Mouse (Mus musculus): Measurements from ENCODE around the gene Macrod2. TPM values are rescaled to one million over a fixed set of nuclear protein-coding genes. Genes with fewer than 3 reads are reported as not detected.

Macrod2 gene
- polyA plus RNA-seq, 1 experiment from 2014 or later, result 31.9 TPM

DNA sequence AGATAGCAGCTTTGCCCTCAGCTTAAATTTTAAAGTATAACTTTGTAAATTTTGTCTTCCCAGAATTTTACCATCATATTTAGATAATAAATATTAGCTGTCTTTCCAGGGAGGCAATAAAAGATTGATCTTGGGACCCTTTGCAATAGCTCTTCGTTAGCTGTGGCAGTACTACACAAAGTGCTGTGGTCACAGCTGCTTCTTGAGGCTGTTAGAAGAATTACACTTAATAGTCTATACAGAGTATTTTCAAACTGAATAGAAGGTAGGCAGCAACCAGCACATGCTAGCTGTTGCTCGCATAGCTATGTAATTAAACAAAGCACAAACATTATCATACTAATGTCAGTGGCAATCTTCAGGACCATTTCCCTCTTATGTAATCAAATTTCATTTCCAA is 1856.4 kb downstream of the Macrod2 start:
- Histone ChIP-seq H3K4me2 (replicated peaks; ENCODE audit: low read depth) (no peak overlapping the region), H3K27me3 (ENCODE audit: control insufficient read depth, insufficient read depth, low read length) (no peaks in the 10 kb centered on the region), H3K4me3 (ENCODE audit: low read depth, low read length) (no peak overlapping the region), H3K36me3 (ENCODE audit: control insufficient read depth, insufficient read depth, low read length) (no peaks in the 10 kb centered on the region), H3K9me3 (ENCODE audit: control insufficient read depth, low read length) (no peaks in the 10 kb centered on the region), H3K4me1 (replicated peaks; ENCODE audit: control insufficient read depth, insufficient read depth) (no peaks in the 10 kb centered on the region), H3K9ac (ENCODE audit: low read length) (no peak overlapping the region), H3K27ac (replicated peaks) (no peak overlapping the region)
- no peak for DNase-seq (ENCODE audit: low spot score)
- 74% methylated on average over 2 of the region's 2 CpGs for WGBS
- ATAC-seq (ENCODE audit: low FRiP score, low TSS enrichment), result no peak
- no peak for TF ChIP-seq EP300 (optimal IDR thresholded peaks at IDR 0.05)
- TF ChIP-seq CTCF (IDR thresholded peaks at IDR 0.05; ENCODE audit: low read depth), result peak; percentile 40; the same call in 1 of the 2 replicates

DNA sequence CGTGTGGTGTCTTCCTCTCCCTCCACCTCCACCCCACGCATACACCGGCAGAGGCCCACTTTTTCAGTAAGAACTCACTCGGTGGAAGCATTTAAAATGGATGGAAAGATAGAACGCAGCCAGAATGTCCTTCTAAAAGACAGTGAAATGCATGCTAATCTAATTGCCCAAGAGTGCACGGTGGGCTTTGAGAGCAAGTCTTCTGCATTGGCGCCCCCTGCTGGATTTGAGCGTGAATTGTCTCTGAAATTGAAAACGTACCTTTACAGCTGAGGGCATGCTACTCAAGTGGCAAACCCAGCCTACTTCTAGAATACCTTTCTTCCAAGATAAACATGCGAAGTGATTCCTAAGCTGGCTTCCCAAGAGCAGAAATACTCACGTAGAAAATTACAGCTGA is 1858.8 kb downstream of the Macrod2 start:
- no peak for ATAC-seq (ENCODE audit: low FRiP score, low TSS enrichment)
- peak; percentile 93 for TF ChIP-seq CTCF (IDR thresholded peaks at IDR 0.05; ENCODE audit: low read depth)
- no peak for TF ChIP-seq EP300 (optimal IDR thresholded peaks at IDR 0.05)
- no peak overlapping the region for H3K4me2 ChIP-seq (replicated peaks; ENCODE audit: low read depth)
- H3K9me3 ChIP-seq (ENCODE audit: control insufficient read depth, low read length), result no peaks in the 10 kb centered on the region
- no peak overlapping the region for H3K27ac ChIP-seq (replicated peaks)
- 14% methylated on average over 11 of the region's 11 CpGs for WGBS
- H3K36me3 ChIP-seq (ENCODE audit: control insufficient read depth, insufficient read depth, low read length), result no peaks in the 10 kb centered on the region
- H3K4me3 ChIP-seq (ENCODE audit: low read depth, low read length), result no peak overlapping the region
- H3K9ac ChIP-seq (ENCODE audit: low read length), result no peak overlapping the region
- peak; percentile 67 for DNase-seq (ENCODE audit: low spot score)
- no peaks in the 10 kb centered on the region for H3K27me3 ChIP-seq (ENCODE audit: control insufficient read depth, insufficient read depth, low read length)
- H3K4me1 ChIP-seq (replicated peaks; ENCODE audit: control insufficient read depth, insufficient read depth), result no peaks in the 10 kb centered on the region

DNA sequence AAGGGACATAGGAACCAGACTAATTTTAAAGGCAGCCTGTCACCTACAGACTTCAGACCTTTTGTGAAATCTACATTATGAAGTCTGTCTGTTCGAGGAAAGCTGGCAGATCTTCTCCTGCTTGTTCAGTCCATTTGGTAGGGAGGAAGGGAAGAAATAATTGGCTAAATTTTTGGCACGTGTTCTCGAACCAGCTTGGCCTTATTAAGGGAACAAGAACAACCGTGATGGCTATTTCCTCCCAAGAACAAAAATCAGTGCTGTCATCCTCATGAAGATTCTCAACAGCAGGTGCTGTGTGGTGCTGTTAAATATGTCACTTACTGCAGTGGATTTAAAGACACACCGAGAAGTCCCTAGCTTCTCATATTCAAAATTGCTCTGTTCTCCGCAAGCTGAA is 1859.5 kb downstream of the Macrod2 start:
- no peaks in the 10 kb centered on the region for H3K36me3 ChIP-seq (ENCODE audit: control insufficient read depth, insufficient read depth, low read length)
- H3K27me3 ChIP-seq (ENCODE audit: control insufficient read depth, insufficient read depth, low read length), result no peaks in the 10 kb centered on the region
- WGBS, result 73% methylated on average over 6 of the region's 6 CpGs
- ATAC-seq (ENCODE audit: low FRiP score, low TSS enrichment) (no peak), DNase-seq (ENCODE audit: low spot score) (no peak)
- TF ChIP-seq CTCF (IDR thresholded peaks at IDR 0.05; ENCODE audit: low read depth), result no peak
- TF ChIP-seq EP300 (optimal IDR thresholded peaks at IDR 0.05), result no peak
- no peak overlapping the region for H3K4me2 ChIP-seq (replicated peaks; ENCODE audit: low read depth)
- H3K9ac ChIP-seq (ENCODE audit: low read length), result no peak overlapping the region
- H3K9me3 ChIP-seq (ENCODE audit: control insufficient read depth, low read length), result no peaks in the 10 kb centered on the region
- H3K27ac ChIP-seq (replicated peaks), result no peak overlapping the region
- H3K4me3 ChIP-seq (ENCODE audit: low read depth, low read length), result no peak overlapping the region
- H3K4me1 ChIP-seq (replicated peaks; ENCODE audit: control insufficient read depth, insufficient read depth), result no peaks in the 10 kb centered on the region

DNA sequence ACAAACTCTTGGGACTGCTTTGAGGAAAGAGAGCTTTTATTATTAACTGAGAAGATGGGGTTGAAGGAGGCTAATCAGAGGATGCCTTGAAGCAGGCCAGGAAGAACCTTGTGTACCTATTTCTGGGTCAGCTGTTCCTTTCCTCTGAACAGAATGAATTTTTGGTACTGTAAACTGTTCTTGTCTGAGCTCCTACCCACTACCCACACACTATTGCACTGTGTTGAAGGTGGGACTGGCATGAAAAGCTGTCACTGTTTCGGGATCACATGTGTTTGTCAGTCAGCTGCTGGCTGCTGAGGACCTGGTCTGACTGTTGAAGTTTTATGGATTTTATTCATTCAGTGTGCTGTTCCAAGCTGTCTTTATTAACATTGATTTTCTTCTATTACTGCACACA is 1862.4 kb downstream of the Macrod2 start:
- Histone ChIP-seq H3K9me3 (ENCODE audit: control insufficient read depth, low read length) (no peaks in the 10 kb centered on the region), H3K36me3 (ENCODE audit: control insufficient read depth, insufficient read depth, low read length) (no peaks in the 10 kb centered on the region), H3K4me1 (replicated peaks; ENCODE audit: control insufficient read depth, insufficient read depth) (no peaks in the 10 kb centered on the region), H3K4me3 (ENCODE audit: low read depth, low read length) (no peak overlapping the region), H3K27ac (replicated peaks) (no peak overlapping the region), H3K9ac (ENCODE audit: low read length) (no peak overlapping the region), H3K27me3 (ENCODE audit: control insufficient read depth, insufficient read depth, low read length) (no peaks in the 10 kb centered on the region), H3K4me2 (replicated peaks; ENCODE audit: low read depth) (no peak overlapping the region)
- TF ChIP-seq EP300 (optimal IDR thresholded peaks at IDR 0.05), result no peak
- no peak for TF ChIP-seq CTCF (IDR thresholded peaks at IDR 0.05; ENCODE audit: low read depth)
- ATAC-seq (ENCODE audit: low FRiP score, low TSS enrichment), result no peak
- no peak for DNase-seq (ENCODE audit: low spot score)
- 96% methylated on average over 1 of the region's 1 CpGs for whole genome bisulfite sequencing

DNA sequence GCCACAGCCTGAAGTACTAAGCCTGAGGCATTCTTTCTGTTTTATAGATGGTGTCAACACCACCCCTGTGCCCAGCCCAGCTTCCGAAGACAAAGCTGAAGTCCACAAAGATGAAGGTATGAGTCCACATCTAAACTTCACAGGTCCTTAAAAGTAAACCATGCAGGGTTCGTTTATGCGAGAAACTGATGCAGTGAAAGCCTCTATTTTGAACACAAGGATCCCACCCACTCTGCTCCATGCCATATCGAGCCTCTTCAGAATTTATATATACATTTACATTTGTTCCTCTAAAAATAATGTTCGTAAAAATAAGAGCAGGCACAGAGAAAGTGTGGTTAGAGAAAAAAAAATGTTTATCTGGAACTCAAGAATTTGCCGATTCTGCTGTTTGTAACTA is 1865.9 kb downstream of the Macrod2 start:
- no peak overlapping the region for H3K27ac ChIP-seq (replicated peaks)

DNA sequence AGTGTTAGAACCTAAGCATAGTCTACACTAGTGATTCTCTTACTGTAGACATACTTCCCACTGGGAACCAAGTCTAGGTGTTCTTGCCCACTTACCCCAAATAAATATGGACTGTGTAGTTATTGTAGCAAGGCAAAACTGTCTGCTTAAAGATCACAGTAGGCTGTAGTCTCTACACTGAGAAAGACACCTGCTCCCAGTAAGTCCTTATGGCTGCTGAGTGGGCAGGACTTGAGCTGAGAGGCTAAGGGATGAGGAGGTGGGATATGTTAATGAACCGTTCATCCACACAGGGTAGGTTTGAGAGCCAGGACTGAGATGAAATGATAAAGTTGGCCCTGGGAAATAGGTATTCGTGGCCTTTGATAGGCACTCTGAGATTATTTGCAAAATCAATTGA is 1869.6 kb downstream of the Macrod2 start:
- H3K9me3 ChIP-seq (ENCODE audit: control insufficient read depth, low read length), result no peaks in the 10 kb centered on the region
- H3K36me3 ChIP-seq (ENCODE audit: control insufficient read depth, insufficient read depth, low read length), result no peaks in the 10 kb centered on the region
- DNase-seq (ENCODE audit: low spot score) (no peak), ATAC-seq (ENCODE audit: low FRiP score, low TSS enrichment) (no peak)
- no peaks in the 10 kb centered on the region for H3K27me3 ChIP-seq (ENCODE audit: control insufficient read depth, insufficient read depth, low read length)
- H3K4me1 ChIP-seq (replicated peaks; ENCODE audit: control insufficient read depth, insufficient read depth), result no peaks in the 10 kb centered on the region
- H3K4me2 ChIP-seq (replicated peaks; ENCODE audit: low read depth), result no peak overlapping the region
- H3K9ac ChIP-seq (ENCODE audit: low read length), result no peak overlapping the region
- no peak for TF ChIP-seq CTCF (IDR thresholded peaks at IDR 0.05; ENCODE audit: low read depth)
- TF ChIP-seq EP300 (optimal IDR thresholded peaks at IDR 0.05), result no peak
- 75% methylated on average over 2 of the region's 2 CpGs for WGBS
- H3K4me3 ChIP-seq (ENCODE audit: low read depth, low read length), result no peak overlapping the region
- no peak overlapping the region for H3K27ac ChIP-seq (replicated peaks)

More for the DNA sequence above, 1865.9 kb downstream of the Macrod2 start:
- no peaks in the 10 kb centered on the region for H3K9me3 ChIP-seq (ENCODE audit: control insufficient read depth, low read length)
- DNase-seq (ENCODE audit: low spot score) (no peak), ATAC-seq (ENCODE audit: low FRiP score, low TSS enrichment) (no peak)
- no peaks in the 10 kb centered on the region for H3K27me3 ChIP-seq (ENCODE audit: control insufficient read depth, insufficient read depth, low read length)
- no peaks in the 10 kb centered on the region for H3K36me3 ChIP-seq (ENCODE audit: control insufficient read depth, insufficient read depth, low read length)
- no peak overlapping the region for H3K4me2 ChIP-seq (replicated peaks; ENCODE audit: low read depth)
- H3K9ac ChIP-seq (ENCODE audit: low read length), result no peak overlapping the region
- H3K4me3 ChIP-seq (ENCODE audit: low read depth, low read length), result no peak overlapping the region
- WGBS, result 59% methylated on average over 6 of the region's 6 CpGs
- H3K4me1 ChIP-seq (replicated peaks; ENCODE audit: control insufficient read depth, insufficient read depth), result no peaks in the 10 kb centered on the region
- TF ChIP-seq CTCF (IDR thresholded peaks at IDR 0.05; ENCODE audit: low read depth) (no peak), EP300 (optimal IDR thresholded peaks at IDR 0.05) (no peak)

Data from stomach, postnatal 0 days (tissue).